Mouse (Mus musculus) brain, embryonic 14.5 days (tissue): ENCODE data around the gene Fdxacb1.

Experiments used
- CTCF ChIP-seq: fragments of 200-500 bp; IDR thresholded peaks from 2 replicates; pipeline ENCODE4 v1.5.1; 2012; ENCODE audit warnings: inconsistent platforms, mild to moderate bottlenecking, moderate library complexity, borderline replicate concordance; ENCODE audit not compliant: insufficient read depth, insufficient read length; ENCODE audit errors: extremely low read depth
- POLR2A ChIP-seq: fragments of 200-500 bp; IDR thresholded peaks from 2 replicates; pipeline ENCODE4 v1.6.1; 2012; ENCODE audit warnings: mild to moderate bottlenecking, inconsistent platforms, borderline replicate concordance; ENCODE audit not compliant: poor library complexity, insufficient read depth, insufficient read length, severe bottlenecking; ENCODE audit errors: extremely low read depth

GRCm38 (mm10) chr9:50723406-50723805, 44.6 kb upstream of the Fdxacb1 start:
- TF ChIP-seq CTCF (no peak), POLR2A (no peak)
